Mouse (Mus musculus) frontal cortex, postnatal 36 days (tissue): Measurements from ENCODE around the gene Ankrd23.

Experiments
- DNase-seq, 2 experiments: peaks; one replicate each; pipeline ENCODE4 v3.0.0; 2022; ENCODE audit warnings: low spot score in 2 of 2

The Ankrd23 gene

GRCm38 (mm10) chr1:36519626-36520025 lies 17.1 kb downstream of the Ankrd23 start:
- no peak for DNase-seq

GRCm38 (mm10) chr1:36518259-36518658 lies 18.4 kb downstream of the Ankrd23 start:
- DNase-seq, result no peak

- no peak for DNase-seq
Measured at GRCm38 (mm10) chr1:36513718-36514117, 23.0 kb downstream of the Ankrd23 start.

- DNase-seq, result peak in 1 of 2 experiments; percentile 39
Measured at GRCm38 (mm10) chr1:36513310-36513709, 23.4 kb downstream of the Ankrd23 start.

- no peak for DNase-seq
Measured at GRCm38 (mm10) chr1:36512966-36513280, 23.8 kb downstream of the Ankrd23 start.

- peak; percentile 53 to 55 for DNase-seq
Measured at GRCm38 (mm10) chr1:36512089-36512965, 24.4 kb downstream of the Ankrd23 start.

- DNase-seq, result peak; percentile 99
Measured at GRCm38 (mm10) chr1:36511289-36512021, 25.2 kb downstream of the Ankrd23 start, which contains the start of gene Cnnm3. TSS of gene Cnnm3 (plus strand) at chr1:36511867.

GRCm38 (mm10) chr1:36508238-36508637 lies 28.4 kb downstream of the Ankrd23 start:
- DNase-seq, result no peak

GRCm38 (mm10) chr1:36501261-36501660 lies 35.4 kb downstream of the Ankrd23 start:
- DNase-seq, result peak; percentile 73 to 74

- DNase-seq, result no peak
Measured at GRCm38 (mm10) chr1:36497312-36497711, 39.4 kb downstream of the Ankrd23 start.

- no peak for DNase-seq
Measured at GRCm38 (mm10) chr1:36496719-36497118, 40.0 kb downstream of the Ankrd23 start.

GRCm38 (mm10) chr1:36493299-36493698 lies 43.4 kb downstream of the Ankrd23 start:
- DNase-seq, result no peak

GRCm38 (mm10) chr1:36492416-36493139 lies 44.1 kb downstream of the Ankrd23 start:
- no peak for DNase-seq

GRCm38 (mm10) chr1:36489661-36490060 lies 47.0 kb downstream of the Ankrd23 start:
- no peak for DNase-seq

- no peak for DNase-seq
Measured at GRCm38 (mm10) chr1:36487111-36487510, 49.6 kb downstream of the Ankrd23 start.

GRCm38 (mm10) chr1:36485080-36485479 lies 51.6 kb downstream of the Ankrd23 start:
- DNase-seq, result no peak

GRCm38 (mm10) chr1:36483825-36484224 lies 52.9 kb downstream of the Ankrd23 start:
- no peak for DNase-seq
